Mouse (Mus musculus) adrenal gland, postnatal 25 days (tissue): Measurements from ENCODE around the gene Lgr6. TPM values are rescaled to one million over a fixed set of nuclear protein-coding genes. Genes with fewer than 3 reads are reported as not detected.

Experiments used
- DNase-seq: peaks from one replicate; pipeline ENCODE4 v3.0.0; 2021; ENCODE audit warnings: mixed read lengths
- total RNA-seq: library from RNA; stranded (reverse); gene quantifications from 2 replicates; pipeline ENCODE4 v1.2.3, GENCODE M21; 2021

The Lgr6 gene
- total RNA-seq, 1 experiment from 2014 or later: 2.4 TPM

- DNase-seq: no peak
These were observed 90.1 kb downstream of the Lgr6 start for GRCm38 (mm10) chr1:135014921-135015445.

GRCm38 (mm10) chr1:135012472-135012871, 92.6 kb downstream of the Lgr6 start:
- no peak for DNase-seq

- DNase-seq: no peak
These were observed 93.2 kb downstream of the Lgr6 start for GRCm38 (mm10) chr1:135011912-135012311.

GRCm38 (mm10) chr1:135009833-135010232, 95.2 kb downstream of the Lgr6 start:
- no peak for DNase-seq

GRCm38 (mm10) chr1:135005696-135006095, 99.4 kb downstream of the Lgr6 start:
- DNase-seq: no peak

GRCm38 (mm10) chr1:135003346-135003745, 101.7 kb downstream of the Lgr6 start:
- DNase-seq: no peak

DNA sequence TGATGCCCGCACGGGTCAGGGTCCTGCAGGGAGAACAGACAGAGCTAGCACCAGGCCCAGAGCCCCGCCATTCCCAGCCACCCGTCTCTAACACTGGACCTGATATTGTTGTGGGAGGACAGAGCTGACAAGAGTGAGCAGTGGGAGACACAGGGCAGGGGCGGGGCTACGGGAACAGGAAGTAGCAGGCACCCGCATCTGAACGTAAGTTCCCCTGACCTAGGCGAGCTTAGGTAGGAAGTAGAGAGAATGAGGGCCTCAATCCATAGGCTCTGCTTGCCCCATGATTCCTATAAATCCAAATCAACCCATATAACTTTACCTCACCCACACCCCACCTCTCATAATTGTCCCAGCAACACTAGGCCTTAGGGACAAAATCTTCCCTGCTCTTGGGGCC, 104.5 kb downstream of the Lgr6 start:
- no peak for DNase-seq

- DNase-seq: no peak
These were observed 106.8 kb downstream of the Lgr6 start for GRCm38 (mm10) chr1:134998231-134998630.

GRCm38 (mm10) chr1:134997568-134997967, 107.5 kb downstream of the Lgr6 start:
- DNase-seq: no peak

DNA sequence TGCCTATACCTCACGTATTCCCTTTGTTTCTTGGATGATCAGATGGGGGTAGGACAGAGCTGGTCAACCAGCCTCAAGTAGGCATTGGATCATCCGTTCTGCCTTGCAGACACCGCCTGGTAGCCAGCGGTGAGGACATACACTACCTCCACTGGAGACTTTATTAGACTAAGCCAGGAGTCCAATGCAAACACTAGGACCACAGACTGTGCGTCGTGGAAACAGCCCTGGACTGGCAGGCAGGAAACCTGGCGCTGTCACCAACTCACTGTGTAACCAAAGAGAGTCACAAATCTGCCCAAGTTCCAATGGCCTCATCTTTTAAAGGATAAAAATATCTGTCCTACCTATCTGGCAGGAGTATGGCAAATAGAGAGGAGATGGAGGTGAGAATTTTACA, 108.6 kb downstream of the Lgr6 start:
- DNase-seq: no peak

- DNase-seq: no peak
These were observed 109.1 kb downstream of the Lgr6 start for GRCm38 (mm10) chr1:134995954-134996353.

GRCm38 (mm10) chr1:134995437-134995836, 109.6 kb downstream of the Lgr6 start:
- no peak for DNase-seq

DNA sequence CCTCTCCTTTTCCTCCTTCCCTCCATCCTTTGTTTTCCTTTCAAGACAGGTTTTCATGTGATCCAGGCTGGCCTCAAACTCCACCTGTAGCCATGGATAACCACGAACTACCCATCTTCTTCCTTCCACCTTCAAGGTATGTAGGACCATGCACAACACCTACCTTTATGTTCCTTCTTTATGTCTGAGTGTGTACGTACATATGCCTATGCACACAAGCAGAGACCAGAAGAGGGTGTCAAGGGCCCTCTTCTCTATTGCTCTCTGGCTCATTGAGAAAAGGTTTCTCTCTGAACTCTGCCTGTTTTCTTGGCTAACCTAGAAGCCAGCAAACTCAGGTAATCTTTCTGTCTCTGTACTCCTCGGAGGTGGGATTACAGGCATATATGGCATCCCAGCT, 110.3 kb downstream of the Lgr6 start:
- DNase-seq: no peak

GRCm38 (mm10) chr1:134992046-134992645, 112.9 kb downstream of the Lgr6 start:
- no peak for DNase-seq

GRCm38 (mm10) chr1:134989372-134989771, 115.7 kb downstream of the Lgr6 start:
- DNase-seq: peak; percentile 68

- no peak for DNase-seq
These were observed 117.1 kb downstream of the Lgr6 start for GRCm38 (mm10) chr1:134987962-134988341.

GRCm38 (mm10) chr1:134987173-134987961, 117.7 kb downstream of the Lgr6 start:
- peak; percentile 77 for DNase-seq

DNA sequence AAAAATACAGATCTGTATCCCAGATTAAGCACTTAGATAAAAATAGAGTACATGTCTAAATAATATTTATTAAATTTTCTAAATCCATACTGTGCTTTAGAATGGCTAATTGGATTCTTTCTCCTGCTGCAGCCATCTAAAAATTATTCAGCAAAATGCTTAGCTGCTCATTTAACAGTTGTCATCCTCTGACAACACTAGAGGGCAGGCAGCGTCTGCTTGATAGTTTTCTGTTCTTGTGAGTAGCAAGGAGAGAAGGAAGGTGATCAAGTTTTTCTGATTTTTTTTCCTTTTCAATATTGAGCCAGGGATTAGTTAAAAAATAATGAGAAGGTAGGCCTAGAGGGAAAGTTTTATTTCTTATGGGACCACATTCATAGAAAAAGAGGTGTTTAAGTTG, 132.2 kb downstream of the Lgr6 start:
- no peak for DNase-seq

- no peak for DNase-seq
These were observed 139.6 kb downstream of the Lgr6 start for GRCm38 (mm10) chr1:134965430-134965829.

- DNase-seq: no peak
These were observed 142.3 kb downstream of the Lgr6 start for GRCm38 (mm10) chr1:134962821-134963220.

- peak; percentile 95 for DNase-seq
These were observed 142.8 kb downstream of the Lgr6 start, which contains the start of gene Ube2t for GRCm38 (mm10) chr1:134962053-134962803. Gene Ube2t (plus strand): TSS chr1:134962565.

GRCm38 (mm10) chr1:134960634-134961033, 144.4 kb downstream of the Lgr6 start:
- no peak for DNase-seq

GRCm38 (mm10) chr1:134955637-134956176, 149.4 kb downstream of the Lgr6 start, which contains the start of gene Ppp1r12b:
Gene Ppp1r12b (minus strand): TSS chr1:134955942.
- peak; percentile 94 for DNase-seq
